Mouse (Mus musculus) adrenal gland, postnatal 36 days (tissue): ENCODE results near the gene Ankfn1. TPM values are rescaled to one million over a fixed set of nuclear protein-coding genes. Genes with fewer than 3 reads are reported as not detected.

Experiments
- DNase-seq, 2 experiments: peaks; one replicate each; pipeline ENCODE4 v3.0.0; 2021; ENCODE audit warnings: mixed read lengths in 1 of 2
- total RNA-seq, 2 experiments: library from RNA; stranded (reverse); gene quantifications; 2 replicates each; pipeline ENCODE4 v1.2.3; 2021

Gene Ankfn1
- total RNA-seq, 2 experiments from 2014 or later = 0.16 to 0.26 TPM

DNA sequence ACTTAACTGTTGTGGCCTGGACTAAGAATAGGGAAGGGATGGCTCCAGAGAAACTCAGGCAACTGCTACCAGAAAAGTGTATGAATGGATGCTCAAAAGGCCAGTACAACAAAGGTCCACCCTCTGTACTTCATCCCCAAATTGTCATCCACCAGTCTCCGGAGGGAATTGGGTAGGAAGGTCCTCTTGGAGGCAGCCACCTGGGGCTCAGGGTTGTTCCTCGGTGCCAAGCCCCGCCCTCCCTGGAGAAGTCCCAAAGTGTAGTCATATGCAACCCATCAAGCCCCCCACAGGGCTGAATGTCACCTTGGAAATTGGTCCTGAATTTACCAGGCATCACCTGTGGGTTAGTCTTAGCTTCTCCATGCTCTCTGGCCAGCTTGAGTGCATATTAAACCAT lies 413.5 kb downstream of the Ankfn1 start:
- DNase-seq = no peak

DNA sequence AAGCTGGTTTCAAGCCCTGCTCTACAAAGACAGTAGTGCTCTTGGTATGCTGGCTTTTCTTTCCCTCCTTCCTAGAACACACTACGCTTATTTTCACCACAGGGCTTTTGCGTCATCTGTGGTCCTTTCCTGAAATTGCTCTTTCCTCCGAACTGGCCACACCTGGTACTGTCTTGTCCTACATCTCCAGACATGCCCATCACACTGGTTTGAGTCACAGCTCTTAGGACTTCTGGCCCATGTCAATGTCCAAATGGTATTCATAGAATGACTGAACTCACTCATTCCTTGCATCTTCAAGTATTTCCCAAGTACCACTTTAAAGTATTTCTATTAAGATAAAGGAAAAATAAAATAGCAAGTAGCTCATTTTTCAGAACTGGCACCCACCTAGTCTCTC lies 416.6 kb downstream of the Ankfn1 start:
- no peak for DNase-seq

DNA sequence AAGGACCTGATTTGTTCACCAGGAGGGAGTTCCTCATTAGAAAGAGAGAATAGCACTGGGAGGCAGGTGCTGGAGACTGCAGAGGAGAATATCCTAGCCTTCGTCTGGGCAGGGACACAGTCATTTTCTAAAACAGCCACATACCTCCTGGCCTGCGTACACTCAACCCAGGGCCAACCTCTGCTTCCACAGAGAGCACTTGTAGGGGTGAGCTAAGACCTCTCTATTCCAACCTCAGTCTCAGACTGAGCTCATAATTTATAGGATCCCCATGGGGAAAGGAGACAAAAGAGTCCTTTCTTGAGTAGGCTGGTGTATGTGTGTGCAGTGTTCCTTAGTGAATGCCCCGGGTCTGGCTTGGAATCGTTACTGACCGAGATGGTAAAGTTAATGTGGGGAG lies 418.9 kb downstream of the Ankfn1 start:
- no peak for DNase-seq

DNA sequence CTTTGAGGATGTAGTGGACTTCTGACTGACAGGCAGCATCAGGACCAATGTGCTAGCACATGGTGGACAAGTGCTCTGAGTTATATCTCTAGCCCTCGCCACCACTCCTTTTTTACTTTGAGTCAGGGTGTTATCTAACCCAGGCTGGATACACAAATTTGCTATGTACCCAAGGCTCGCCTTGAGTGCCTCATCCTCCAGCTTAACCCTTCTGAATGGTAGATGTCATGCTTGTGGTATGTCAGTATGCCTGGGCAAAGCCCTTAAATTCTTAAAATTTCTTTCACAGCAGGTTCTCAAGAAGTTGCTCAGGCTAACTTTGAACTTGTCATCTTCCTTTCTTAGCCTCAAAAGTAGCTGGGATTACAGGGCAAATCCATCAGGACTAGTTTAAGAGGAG lies 421.0 kb downstream of the Ankfn1 start:
- DNase-seq = no peak

DNA sequence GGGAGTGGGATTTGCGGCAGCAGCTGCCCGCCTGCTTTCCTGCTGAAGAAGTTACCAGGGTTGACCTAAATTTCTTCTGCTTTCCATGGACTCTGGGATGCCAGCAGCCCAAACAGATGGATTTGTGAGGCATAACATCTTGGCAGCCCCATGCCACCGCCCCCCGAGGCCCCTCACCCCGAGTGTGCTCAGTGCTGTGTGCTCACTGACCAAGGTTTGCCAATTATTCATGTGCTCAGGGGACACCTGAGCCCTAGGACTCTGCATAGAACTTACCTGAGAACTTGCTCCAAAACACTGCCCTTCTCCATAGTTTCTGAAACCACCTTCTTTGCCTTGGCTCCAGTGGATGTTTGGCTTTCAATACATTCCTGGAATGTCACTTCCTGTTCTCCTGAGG lies 421.4 kb downstream of the Ankfn1 start:
- no peak for DNase-seq

DNA sequence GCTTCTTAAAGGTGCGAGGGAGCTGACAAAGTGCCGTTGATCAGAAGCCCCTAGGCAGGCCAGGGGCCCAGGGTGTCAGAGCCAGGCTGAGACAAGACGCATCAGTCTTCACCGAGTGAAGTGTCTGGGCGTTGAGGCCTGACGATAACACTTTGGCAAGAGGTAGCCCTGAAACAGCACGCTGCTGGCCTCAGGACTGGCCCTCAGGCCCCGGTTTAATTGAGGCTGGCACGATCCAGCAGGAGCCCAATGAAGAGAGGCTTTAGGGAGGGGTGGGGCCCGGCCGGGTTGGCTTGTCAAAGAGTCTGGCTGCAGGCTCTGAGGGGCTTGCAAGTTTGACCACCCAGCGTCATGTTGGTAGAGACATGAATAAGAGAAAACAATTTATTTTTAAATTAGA lies 437.2 kb downstream of the Ankfn1 start:
- DNase-seq = no peak

Other genes with a start within 250 kb of the Ankfn1 start
- 1 to 10 TPM; 5.0 to 9.0 TPM for gene Pctp, start 225.2 kb upstream of the Ankfn1 start, total RNA-seq